Mouse (Mus musculus) cortical plate, adult 2 months (tissue): ENCODE results near the gene B4galt1. TPM values are rescaled to one million over a fixed set of nuclear protein-coding genes. Genes with fewer than 3 reads are reported as not detected.

ENCODE experiments used
- H3K27ac ChIP-seq: fragments of 200-500 bp; 2 replicates; pipeline ENCODE4 v1.5.1; 2012; ENCODE audit warnings: low read length, control low read depth, inconsistent platforms; ENCODE audit not compliant: insufficient read depth
- H3K4me1 ChIP-seq: fragments of 200-500 bp; 2 replicates; pipeline ENCODE4 v1.6.1; 2011; ENCODE audit warnings: low read length; ENCODE audit not compliant: control insufficient read depth, insufficient read depth
- H3K4me3 ChIP-seq: fragments of 200-500 bp; 2 replicates; pipeline ENCODE4 v1.5.1; 2011; ENCODE audit warnings: mild to moderate bottlenecking, low read length, control low read depth; ENCODE audit not compliant: insufficient read depth
- CTCF ChIP-seq: fragments of 200-500 bp; IDR thresholded peaks from 2 replicates; pipeline ENCODE4 v1.5.1; 2011; ENCODE audit warnings: mild to moderate bottlenecking, control low read depth, low read length; ENCODE audit not compliant: insufficient read depth; ENCODE audit errors: extremely low read depth
- POLR2A ChIP-seq: fragments of 200-500 bp; IDR thresholded peaks from 2 replicates; pipeline ENCODE4 v1.6.1; 2011; ENCODE audit warnings: mild to moderate bottlenecking, low read length, control low read depth; ENCODE audit not compliant: insufficient read depth; ENCODE audit errors: extremely low read depth
- polyA plus RNA-seq: library from polyadenylated mRNA; depleted of rRNA; stranded (reverse); fragments of >200 nt; gene quantifications from 2 replicates; pipeline ENCODE4 v1.2.3, GENCODE M21; 2012; rRNA removed

Gene B4galt1
- polyA plus RNA-seq, 1 experiment: 4.3 TPM

DNA sequence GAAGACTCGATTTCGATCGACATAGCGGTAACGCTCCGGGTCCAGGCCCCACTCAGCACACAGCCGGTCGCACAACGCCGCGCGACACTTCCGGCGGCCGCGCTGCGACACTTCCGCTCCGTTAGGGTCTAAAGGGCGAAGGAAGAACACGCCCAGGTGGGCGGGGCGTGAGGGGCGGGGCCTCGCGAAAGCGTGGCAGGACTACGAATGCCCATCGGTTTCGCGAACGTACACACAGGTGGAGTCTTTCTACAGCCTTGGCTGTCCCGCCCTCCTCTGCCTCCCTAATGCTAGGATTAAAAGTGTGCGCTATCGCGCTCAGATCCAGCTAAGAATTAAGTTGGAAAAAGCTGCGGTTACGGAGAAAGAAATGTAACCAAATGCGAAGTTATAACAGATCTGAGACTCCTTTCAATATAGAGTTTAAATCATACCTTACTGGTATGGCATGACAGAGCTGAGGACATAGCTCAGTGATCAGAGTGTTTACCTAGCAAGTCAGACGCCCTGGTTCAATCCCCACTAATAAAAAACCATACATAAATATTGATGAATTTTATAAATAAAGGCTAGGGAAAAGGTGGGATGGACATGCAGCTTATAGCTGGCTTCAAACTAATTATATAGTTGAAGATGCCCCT, 95.9 kb downstream of the B4galt1 start, which contains the start of gene Smu1:
Gene Smu1, minus strand, starts transcription at position 144 of the 641 bp plus-strand sequence.
- H3K27ac ChIP-seq: no peak within 1 kb of the TSS
- no peaks in the 10 kb centered on the region for H3K4me1 ChIP-seq
- peak; percentile 76 for TF ChIP-seq POLR2A
- TF ChIP-seq CTCF: no peak
- H3K4me3 ChIP-seq: peak within 1 kb of the TSS; percentile 81

DNA sequence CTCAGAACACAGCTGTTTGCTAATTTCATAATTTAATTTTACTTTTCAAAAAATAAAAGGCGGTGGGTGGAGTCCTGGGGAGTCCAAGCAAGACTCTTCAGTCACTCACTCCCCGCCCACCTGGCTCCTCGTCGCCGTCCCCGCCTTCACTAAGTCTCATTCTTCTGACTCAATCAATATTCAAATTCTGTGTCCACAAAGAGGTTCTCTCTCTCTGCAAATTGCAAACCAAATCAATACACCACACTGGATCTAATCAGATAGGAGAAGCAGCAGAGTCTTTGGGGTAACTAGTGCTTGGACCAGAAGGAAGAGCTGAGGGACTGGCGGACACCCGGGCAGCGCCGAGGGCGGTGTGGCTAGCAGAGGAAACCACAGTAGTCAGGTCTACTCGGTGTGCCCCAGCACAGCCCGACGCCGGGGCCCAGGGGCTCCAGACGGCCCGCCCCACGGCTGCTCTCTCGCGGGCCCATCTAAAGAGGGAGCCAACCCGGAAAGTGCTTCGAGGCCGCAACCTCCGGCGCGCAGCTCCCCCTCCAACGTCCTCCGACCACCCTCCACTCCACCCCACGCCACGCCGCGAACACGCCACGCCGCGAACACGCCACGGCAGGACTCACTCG, 96.5 kb downstream of the B4galt1 start:
- H3K4me1 ChIP-seq: no peaks in the 10 kb centered on the region
- TF ChIP-seq POLR2A: no peak
- TF ChIP-seq CTCF: no peak
- H3K27ac ChIP-seq: no peak overlapping the region
- peak overlapping the region; percentile 81 for H3K4me3 ChIP-seq

Other genes starting within 250 kb of the B4galt1 start
- gene Aptx, start 150.8 kb downstream of the B4galt1 start, polyA plus RNA-seq: 27.8 and 28.0 TPM in 2 replicates
- 98.3 and 98.7 TPM in 2 replicates for gene Dnaja1, start 131.9 kb downstream of the B4galt1 start, polyA plus RNA-seq
- 47.0 and 49.8 TPM in 2 replicates for gene Smu1, start 96.1 kb downstream of the B4galt1 start, polyA plus RNA-seq
- 0.73 TPM in 1 of 2 replicates, not detected in the other for gene Spink4, start 66.0 kb upstream of the B4galt1 start, polyA plus RNA-seq
- 164 and 177 TPM in 2 replicates for gene Bag1, start 94.3 kb upstream of the B4galt1 start, polyA plus RNA-seq
- 102 and 106 TPM in 2 replicates for gene Chmp5, start 94.4 kb upstream of the B4galt1 start, polyA plus RNA-seq
- gene Nfx1, start 116.9 kb upstream of the B4galt1 start, polyA plus RNA-seq: 84.9 and 87.1 TPM in 2 replicates
- gene Aqp7, start 194.1 kb upstream of the B4galt1 start, polyA plus RNA-seq: not detected in 2 replicates
- gene Aqp3, start 244.2 kb upstream of the B4galt1 start, polyA plus RNA-seq: 0.09 TPM in 1 of 2 replicates, not detected in the other